Mouse (Mus musculus): ENCODE data around the gene Atf5. TPM values are rescaled to one million over a fixed set of nuclear protein-coding genes. Genes with fewer than 3 reads are reported as not detected.

Atf5 gene
- polyA plus RNA-seq, 1 experiment: 9.6 TPM

DNA sequence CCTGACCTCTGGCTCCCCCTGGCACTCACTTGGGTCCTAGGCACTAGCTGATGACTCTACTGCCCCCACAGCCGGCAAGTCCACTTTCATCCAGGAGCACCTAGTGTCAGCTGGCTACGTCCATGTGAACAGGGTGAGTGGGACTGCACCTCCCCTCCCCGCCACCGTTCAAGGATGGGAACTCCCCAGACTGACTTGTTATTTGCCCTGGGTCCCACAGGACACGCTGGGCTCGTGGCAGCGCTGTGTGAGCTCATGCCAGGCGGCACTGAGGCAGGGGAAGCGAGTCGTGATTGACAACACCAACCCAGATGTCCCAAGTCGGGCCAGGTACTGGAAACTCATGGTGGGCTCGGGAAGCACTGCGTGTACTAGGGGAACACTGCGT is 45.0 kb upstream of the Atf5 start:
- no peaks in the 10 kb centered on the region for H3K4me1 ChIP-seq (ENCODE audit: control insufficient read depth, insufficient read depth, low read length)
- H3K9me3 ChIP-seq (replicated peaks; ENCODE audit: control insufficient read depth, insufficient read depth, low read length, poor library complexity, severe bottlenecking): no peaks in the 10 kb centered on the region
- no peak overlapping the region for H3K4me3 ChIP-seq (ENCODE audit: low read depth, low read length)
- H3K27me3 ChIP-seq (ENCODE audit: control insufficient read depth, insufficient read depth, low read length, poor library complexity, severe bottlenecking): no peaks in the 10 kb centered on the region
- peaks cover 11% of the 10 kb centered on the region; the same call in 1 of the 2 replicates for H3K36me3 ChIP-seq (ENCODE audit: control insufficient read depth, insufficient read depth, low read length, poor library complexity, severe bottlenecking)
- TF ChIP-seq EP300 (IDR thresholded peaks at IDR 0.05; ENCODE audit: insufficient read depth, low read depth, low read length) (no peak), CTCF (IDR thresholded peaks at IDR 0.05; ENCODE audit: low read depth, low read length) (no peak), POLR2A (IDR thresholded peaks at IDR 0.05; ENCODE audit: insufficient read depth, low read length) (no peak)
- no peak overlapping the region for H3K27ac ChIP-seq (ENCODE audit: insufficient read depth, low read length)
- no peak overlapping the region for H3K9ac ChIP-seq (ENCODE audit: low read depth, poor library complexity, severe bottlenecking)

DNA sequence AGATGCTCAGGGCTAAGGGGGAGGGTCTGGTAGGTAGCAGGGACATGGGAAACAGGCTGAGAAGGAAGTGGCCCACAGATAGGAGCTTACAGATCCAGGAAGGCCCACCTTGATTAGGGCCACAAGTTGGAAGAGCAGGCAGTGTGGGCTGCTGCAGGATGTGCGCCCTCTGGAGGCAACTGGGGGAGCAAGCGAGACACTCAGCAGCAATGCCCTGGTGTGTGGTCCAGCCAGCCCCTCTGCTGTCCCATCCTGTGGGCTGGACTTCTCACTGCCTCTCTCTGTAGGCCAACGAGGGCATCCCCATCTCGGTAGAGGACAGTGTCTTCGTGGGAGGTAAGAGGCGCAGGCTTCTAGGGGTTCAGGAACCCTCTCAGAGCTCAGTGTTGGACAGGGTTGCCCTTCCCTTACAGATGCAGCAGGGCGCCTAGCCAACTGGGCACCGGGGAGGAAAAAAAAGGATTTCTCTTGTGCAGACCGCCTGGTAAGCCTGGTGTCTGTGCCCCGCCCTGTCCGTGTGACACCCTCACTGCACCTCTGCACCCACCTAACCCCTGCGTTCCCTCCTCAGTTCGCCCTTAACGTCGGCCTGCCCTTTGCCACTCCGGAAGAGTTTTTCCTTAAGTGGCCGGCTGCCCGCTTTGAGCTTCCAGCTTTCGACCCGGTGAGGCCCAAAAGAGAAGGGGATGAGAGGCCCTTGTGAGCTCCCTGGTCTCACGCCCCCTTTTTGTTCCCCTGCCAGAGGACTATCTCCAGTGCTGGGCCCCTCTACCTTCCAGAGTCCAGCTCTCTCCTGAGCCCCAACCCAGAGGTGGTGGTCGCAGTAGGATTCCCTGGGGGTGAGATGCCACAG is 44.3 kb upstream of the Atf5 start:
- H3K9me3 ChIP-seq (replicated peaks; ENCODE audit: control insufficient read depth, insufficient read depth, low read length, poor library complexity, severe bottlenecking): no peaks in the 10 kb centered on the region
- no peak overlapping the region for H3K4me3 ChIP-seq (ENCODE audit: low read depth, low read length)
- H3K27me3 ChIP-seq (ENCODE audit: control insufficient read depth, insufficient read depth, low read length, poor library complexity, severe bottlenecking): no peaks in the 10 kb centered on the region
- H3K36me3 ChIP-seq (ENCODE audit: control insufficient read depth, insufficient read depth, low read length, poor library complexity, severe bottlenecking): peaks cover 11% of the 10 kb centered on the region; the same call in 1 of the 2 replicates
- H3K9ac ChIP-seq (ENCODE audit: low read depth, poor library complexity, severe bottlenecking): no peak overlapping the region
- TF ChIP-seq POLR2A (IDR thresholded peaks at IDR 0.05; ENCODE audit: insufficient read depth, low read length) (no peak), CTCF (IDR thresholded peaks at IDR 0.05; ENCODE audit: low read depth, low read length) (peak; percentile 99)
- H3K27ac ChIP-seq (ENCODE audit: insufficient read depth, low read length): no peak overlapping the region
- no peaks in the 10 kb centered on the region for H3K4me1 ChIP-seq (ENCODE audit: control insufficient read depth, insufficient read depth, low read length)

DNA sequence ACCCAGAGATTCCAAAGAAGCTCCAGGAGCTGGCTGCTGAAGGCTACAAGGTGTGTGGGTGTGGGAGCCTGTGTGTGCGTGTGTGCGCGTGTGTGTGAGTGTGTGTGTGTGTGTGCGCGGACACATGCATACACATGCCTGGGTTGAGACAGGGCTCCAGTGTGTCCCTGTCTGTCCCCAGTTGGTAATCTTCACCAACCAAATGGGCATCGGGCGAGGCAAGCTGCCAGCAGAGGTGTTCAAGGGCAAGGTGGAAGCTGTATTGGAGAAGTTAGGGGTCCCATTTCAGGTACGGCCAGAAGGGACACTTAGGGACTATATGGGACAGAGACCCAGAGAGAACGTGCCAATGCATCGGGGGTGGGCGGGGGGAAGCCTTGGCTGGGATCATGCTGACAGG is 43.4 kb upstream of the Atf5 start:
- H3K27me3 ChIP-seq (ENCODE audit: control insufficient read depth, insufficient read depth, low read length, poor library complexity, severe bottlenecking): no peaks in the 10 kb centered on the region
- no peaks in the 10 kb centered on the region for H3K4me1 ChIP-seq (ENCODE audit: control insufficient read depth, insufficient read depth, low read length)
- H3K36me3 ChIP-seq (ENCODE audit: control insufficient read depth, insufficient read depth, low read length, poor library complexity, severe bottlenecking): peaks cover 11% of the 10 kb centered on the region; the same call in 1 of the 2 replicates
- H3K9me3 ChIP-seq (replicated peaks; ENCODE audit: control insufficient read depth, insufficient read depth, low read length, poor library complexity, severe bottlenecking): no peaks in the 10 kb centered on the region
- no peak for TF ChIP-seq POLR2A (IDR thresholded peaks at IDR 0.05; ENCODE audit: insufficient read depth, low read length)
- no peak for TF ChIP-seq CTCF (IDR thresholded peaks at IDR 0.05; ENCODE audit: low read depth, low read length)
- TF ChIP-seq EP300 (IDR thresholded peaks at IDR 0.05; ENCODE audit: insufficient read depth, low read depth, low read length): no peak
- H3K27ac ChIP-seq (ENCODE audit: insufficient read depth, low read length): no peak overlapping the region
- no peak overlapping the region for H3K9ac ChIP-seq (ENCODE audit: low read depth, poor library complexity, severe bottlenecking)
- H3K4me3 ChIP-seq (ENCODE audit: low read depth, low read length): no peak overlapping the region

DNA sequence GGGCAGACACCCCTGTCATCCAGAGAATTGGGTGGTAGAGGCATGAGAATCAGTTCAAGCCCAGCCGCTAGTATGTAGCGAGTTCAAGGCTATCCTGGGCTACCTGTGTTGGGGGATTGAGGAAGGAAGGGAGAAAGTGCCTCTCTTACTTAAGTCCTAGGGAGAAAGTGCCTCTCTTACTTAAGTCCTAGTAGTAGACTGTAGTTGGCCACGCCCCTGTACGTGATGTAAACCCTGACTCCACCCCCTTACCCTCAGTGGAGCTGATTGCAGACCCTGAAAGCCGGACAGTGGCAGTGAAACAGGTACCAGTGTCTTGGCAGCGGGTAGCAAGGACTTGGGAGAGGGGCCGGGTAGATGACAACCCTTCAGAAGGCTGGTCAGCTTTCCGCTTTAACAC is 41.4 kb upstream of the Atf5 start:
- Histone ChIP-seq H3K36me3 (ENCODE audit: control insufficient read depth, insufficient read depth, low read length, poor library complexity, severe bottlenecking) (peaks cover 6% of the 10 kb centered on the region; the same call in 1 of the 2 replicates), H3K9me3 (replicated peaks; ENCODE audit: control insufficient read depth, insufficient read depth, low read length, poor library complexity, severe bottlenecking) (no peaks in the 10 kb centered on the region), H3K9ac (ENCODE audit: low read depth, poor library complexity, severe bottlenecking) (peak overlapping the region; percentile 85), H3K4me1 (ENCODE audit: control insufficient read depth, insufficient read depth, low read length) (no peaks in the 10 kb centered on the region), H3K4me3 (ENCODE audit: low read depth, low read length) (peak overlapping the region; percentile 66), H3K27ac (ENCODE audit: insufficient read depth, low read length) (no peak overlapping the region), H3K27me3 (ENCODE audit: control insufficient read depth, insufficient read depth, low read length, poor library complexity, severe bottlenecking) (no peaks in the 10 kb centered on the region)
- TF ChIP-seq EP300 (IDR thresholded peaks at IDR 0.05; ENCODE audit: insufficient read depth, low read depth, low read length) (no peak), CTCF (IDR thresholded peaks at IDR 0.05; ENCODE audit: low read depth, low read length) (no peak), POLR2A (IDR thresholded peaks at IDR 0.05; ENCODE audit: insufficient read depth, low read length) (no peak)

DNA sequence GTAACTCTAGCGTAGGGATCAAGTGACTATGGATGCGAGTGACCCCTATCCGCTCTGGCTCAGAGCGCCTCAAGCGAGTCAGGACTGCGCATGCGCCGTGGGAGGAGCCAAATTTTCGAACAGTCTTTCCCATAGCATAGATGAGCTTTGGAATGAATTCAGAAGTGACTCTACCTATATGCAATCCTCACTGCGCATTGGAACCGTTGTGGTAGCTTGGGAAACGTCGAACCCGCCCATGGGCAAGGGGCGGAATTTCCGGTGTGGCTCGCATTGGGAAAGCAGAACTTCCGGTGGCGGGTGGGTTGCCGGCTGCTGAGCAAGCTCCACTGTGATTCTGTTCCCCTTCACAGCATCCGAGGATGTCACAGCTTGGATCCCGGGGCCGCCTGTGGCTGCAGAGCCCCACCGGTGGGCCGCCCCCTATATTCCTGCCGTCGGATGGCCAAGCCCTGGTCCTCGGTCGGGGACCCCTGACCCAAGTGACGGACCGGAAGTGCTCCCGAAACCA is 40.6 kb upstream of the Atf5 start, which contains the start of gene Pnkp:
Gene Pnkp (plus strand): TSS at position 98 of the 511 bp plus-strand sequence.
- peak within 1 kb of the TSS; percentile 85 for H3K9ac ChIP-seq (ENCODE audit: low read depth, poor library complexity, severe bottlenecking)
- peak within 1 kb of the TSS; percentile 82 for H3K4me3 ChIP-seq (ENCODE audit: low read depth, low read length)
- H3K4me1 ChIP-seq (ENCODE audit: control insufficient read depth, insufficient read depth, low read length): no peaks in the 10 kb centered on the region
- no peaks in the 10 kb centered on the region for H3K9me3 ChIP-seq (replicated peaks; ENCODE audit: control insufficient read depth, insufficient read depth, low read length, poor library complexity, severe bottlenecking)
- H3K27me3 ChIP-seq (ENCODE audit: control insufficient read depth, insufficient read depth, low read length, poor library complexity, severe bottlenecking): no peaks in the 10 kb centered on the region
- TF ChIP-seq CTCF (IDR thresholded peaks at IDR 0.05; ENCODE audit: low read depth, low read length) (no peak), POLR2A (IDR thresholded peaks at IDR 0.05; ENCODE audit: insufficient read depth, low read length) (peak; percentile 25), EP300 (IDR thresholded peaks at IDR 0.05; ENCODE audit: insufficient read depth, low read depth, low read length) (0 out of 2 replicates have a peak, but pooled peaks have one; percentile 3)
- H3K27ac ChIP-seq (ENCODE audit: insufficient read depth, low read length): peak within 1 kb of the TSS; percentile 74
- H3K36me3 ChIP-seq (ENCODE audit: control insufficient read depth, insufficient read depth, low read length, poor library complexity, severe bottlenecking): no peaks in the 10 kb centered on the region
